Mouse (Mus musculus): ENCODE measurements around the gene Enpep.

GRCm38 (mm10) chr3:129332142-129332541 is 378 bp downstream of the Enpep start:
- TF ChIP-seq CTCF (IDR thresholded peaks at IDR 0.05; ENCODE audit: low read depth, low read length) (no peak), POLR2A (IDR thresholded peaks at IDR 0.05; ENCODE audit: borderline replicate concordance, low read depth, low read length) (no peak)
